Mouse (Mus musculus): Measurements from ENCODE around the gene Olfr124.

The Olfr124 gene

DNA sequence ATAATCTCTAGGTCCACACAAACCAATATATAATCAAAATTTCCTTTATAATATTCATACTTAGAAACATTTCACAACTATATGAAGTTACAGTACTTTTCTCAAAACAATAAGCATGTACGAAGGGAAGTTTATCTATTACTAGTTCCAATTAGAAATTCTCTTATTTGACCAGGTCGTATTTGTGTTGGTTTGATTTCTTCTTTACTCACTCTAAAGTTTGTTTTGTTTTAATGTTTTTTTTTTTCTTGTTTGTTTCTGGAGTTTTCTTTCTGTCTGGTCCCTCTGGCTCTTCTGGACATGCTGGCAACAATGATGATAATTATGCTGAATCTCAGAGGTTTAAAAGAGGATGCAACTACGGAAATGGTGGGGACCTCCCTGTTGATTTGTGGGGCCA is at the start of gene Olfr124:
Gene Olfr124, plus strand, starts transcription at position 301 of the 400 bp plus-strand sequence.
- DNase-seq (ENCODE audit: low read depth, low spot score), result no peak

DNA sequence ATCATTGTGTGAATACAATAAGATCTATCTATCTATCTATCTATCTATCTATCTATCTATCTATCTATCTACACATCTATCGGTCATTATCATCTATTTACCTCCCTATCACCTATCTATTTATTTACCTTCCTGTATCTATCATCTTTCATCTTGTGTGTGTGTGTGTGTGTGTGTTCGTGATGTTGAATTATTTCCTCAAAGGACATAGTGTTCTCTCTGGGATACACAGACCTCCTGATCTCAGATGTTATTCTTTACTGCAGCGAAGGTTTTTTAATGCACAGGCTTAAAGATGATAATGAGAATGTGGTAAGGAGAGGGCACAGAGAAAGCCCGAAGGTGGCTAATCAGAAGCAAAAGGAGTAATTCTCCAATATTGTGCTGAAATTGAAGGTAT is 31.4 kb upstream of the Olfr124 start, which contains the start of gene Olfr122:
Gene Olfr122, plus strand, starts transcription at position 301 of the 400 bp plus-strand sequence.
- DNase-seq (ENCODE audit: low read depth, low spot score), result no peak

DNA sequence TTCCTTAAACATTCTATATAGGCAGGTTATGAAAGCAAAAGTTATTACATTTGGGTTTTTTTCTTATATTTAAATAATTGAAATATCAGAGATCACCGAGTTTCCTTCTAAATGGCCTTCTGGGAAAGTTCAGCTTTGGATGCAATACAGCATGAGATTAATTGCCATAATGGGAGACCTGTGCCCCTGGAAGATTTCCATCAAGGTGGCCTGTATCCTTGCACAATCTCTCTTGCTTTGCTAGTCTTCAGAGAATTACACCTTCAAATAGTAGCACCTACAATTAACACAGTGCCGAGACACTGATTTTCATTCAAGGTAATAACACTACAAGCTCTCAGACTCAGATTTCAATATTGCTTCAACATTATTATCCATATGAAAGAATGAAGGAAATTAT is 6.5 kb upstream of the Olfr124 start, which contains the start of gene Olfr123:
Gene Olfr123, plus strand, starts transcription at position 301 of the 400 bp plus-strand sequence.
- no peak for DNase-seq (ENCODE audit: low read depth, low spot score)

DNA sequence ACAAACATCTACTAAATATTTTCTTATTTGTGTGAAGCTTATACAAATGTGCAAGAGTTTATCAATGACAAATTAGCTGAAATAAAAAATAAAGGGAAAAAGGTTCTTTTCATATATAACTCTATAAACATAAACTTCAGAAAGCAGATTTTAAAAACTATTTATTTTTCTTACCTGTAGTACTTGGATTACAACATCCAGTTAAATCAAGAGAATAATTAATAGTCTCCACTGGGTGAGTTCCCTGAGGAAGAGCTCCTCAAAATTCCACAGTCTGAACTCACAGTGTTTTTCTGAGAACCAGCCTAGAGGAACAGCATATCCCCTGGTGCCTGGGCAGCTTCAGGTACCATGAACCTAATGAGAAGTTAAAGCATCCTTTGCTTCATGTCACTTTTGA is 33.0 kb downstream of the Olfr124 start, which contains the start of gene Olfr125:
Gene Olfr125, plus strand, starts transcription at position 301 of the 400 bp plus-strand sequence.
- no peak for DNase-seq (ENCODE audit: low read depth, low spot score)

DNA sequence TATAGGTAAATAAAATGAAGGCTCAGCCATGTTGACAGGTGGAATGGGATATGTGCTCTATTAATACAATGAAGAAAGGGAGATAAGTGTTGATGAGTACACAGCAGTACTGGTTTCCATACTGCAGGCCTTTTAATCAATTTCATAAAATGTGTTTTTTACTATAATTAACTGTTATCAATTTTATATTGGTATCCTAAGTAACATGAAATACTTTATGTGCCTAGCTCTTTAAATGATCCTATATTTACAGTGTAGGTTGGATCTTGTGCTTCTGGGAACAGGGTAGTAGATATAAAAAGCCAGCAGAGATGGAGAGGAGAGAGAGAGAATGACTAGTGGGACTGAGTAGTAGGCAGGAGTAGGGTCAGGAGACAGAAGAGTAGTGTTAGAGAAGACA is 47.5 kb downstream of the Olfr124 start, which contains the start of gene Olfr126:
Gene Olfr126, plus strand, starts transcription at position 301 of the 400 bp plus-strand sequence.
- no peak for DNase-seq (ENCODE audit: low read depth, low spot score)
